Mouse (Mus musculus) G1E (cell line): Measurements from ENCODE around the gene Trp53bp1. TPM values are rescaled to one million over a fixed set of nuclear protein-coding genes. Genes with fewer than 3 reads are reported as not detected.

Experiments
- ATAC-seq: 2 replicates; pipeline ENCODE4 v1.8.0; 2016; ENCODE audit warnings: mild to moderate bottlenecking; ENCODE audit not compliant: insufficient number of reproducible peaks, poor library complexity, low FRiP score, severe bottlenecking; ENCODE audit errors: extremely low read depth
- DNase-seq: peaks from one replicate; pipeline ENCODE4 v3.0.0; 2012; ENCODE audit warnings: low spot score
- H3K27me3 ChIP-seq: 2 replicates; pipeline ENCODE4 v1.6.1; 2012; ENCODE audit warnings: mild to moderate bottlenecking, low read length, inconsistent platforms; ENCODE audit not compliant: insufficient read depth
- H3K36me3 ChIP-seq: replicated peaks from 2 replicates; pipeline ENCODE3; 2012; ENCODE audit warnings: mild to moderate bottlenecking, inconsistent platforms
- H3K4me1 ChIP-seq: 2 replicates; pipeline ENCODE4 v1.6.1; 2012; ENCODE audit warnings: low read depth, low read length, inconsistent platforms, mixed read lengths; ENCODE audit not compliant: insufficient read depth
- H3K4me3 ChIP-seq: 2 replicates; pipeline ENCODE4 v1.5.1; 2012; ENCODE audit warnings: low read depth, mild to moderate bottlenecking, inconsistent platforms, low read length, moderate library complexity, mixed read lengths
- H3K9me3 ChIP-seq: replicated peaks from 2 replicates; pipeline ENCODE4 v1.6.1; 2012; ENCODE audit warnings: inconsistent platforms
- CTCF ChIP-seq: IDR thresholded peaks from 2 replicates; pipeline ENCODE4 v1.5.1; 2012; ENCODE audit warnings: low read depth, low read length, inconsistent platforms, mixed read lengths
- GATA1 ChIP-seq: IDR thresholded peaks from 2 replicates; pipeline ENCODE4 v1.6.1; 2012; ENCODE audit warnings: borderline replicate concordance, low read length, inconsistent platforms, mixed read lengths
- GATA2 ChIP-seq: IDR thresholded peaks from 2 replicates; pipeline ENCODE4 v1.6.1; 2012; ENCODE audit warnings: low read depth, low read length, inconsistent platforms, borderline replicate concordance
- POLR2AphosphoS5 ChIP-seq: IDR thresholded peaks from 2 replicates; pipeline ENCODE4 v1.6.1; 2012; ENCODE audit warnings: low read depth, low read length, inconsistent platforms; ENCODE audit not compliant: insufficient replicate concordance
- TAL1 ChIP-seq: conservative IDR thresholded peaks from 2 replicates; pipeline ENCODE4 v1.6.1; 2012; ENCODE audit warnings: low read depth, low read length, inconsistent platforms, mixed read lengths
- polyA plus RNA-seq: library from polyadenylated mRNA; stranded (reverse); fragments of >175 nt; gene quantifications from 2 replicates; pipeline ENCODE4 v1.2.3, GENCODE M21; 2012
- total RNA-seq, 2 experiments: library from RNA; stranded (forward) in 1 of 2; stranded (reverse) in 1 of 2; fragments of 200-1000 nt in 1 of 2; fragments of >200 nt in 1 of 2; fragmentation: Nextera tagmentation in 1 of 2; gene quantifications; 2 replicates each; pipeline ENCODE4 v1.2.3; 2014 to 2017

The Trp53bp1 gene
- total and polyA plus RNA-seq, 3 experiments = 20.1 to 41.1 (median 25.9) TPM

DNA sequence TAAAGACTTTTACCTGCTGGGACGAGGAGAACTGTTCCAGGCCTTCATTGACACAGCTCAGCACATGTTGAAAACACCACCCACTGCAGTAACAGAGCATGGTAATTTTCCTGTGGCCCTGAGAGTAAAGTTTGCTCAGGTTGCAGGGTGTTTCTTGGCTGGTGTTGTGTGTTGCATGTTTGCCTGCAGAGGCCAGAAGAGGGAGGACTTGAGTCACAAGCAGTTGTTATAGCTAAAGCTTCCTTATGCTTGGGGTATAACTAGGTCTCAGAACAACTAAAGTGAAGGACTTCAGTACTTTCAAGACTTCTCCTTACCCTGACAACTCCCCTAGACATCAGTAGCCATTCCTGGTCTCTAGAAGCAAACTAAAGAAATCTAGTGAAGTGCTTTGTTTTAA, 82.7 kb downstream of the Trp53bp1 start:
- H3K4me3 ChIP-seq = no peak overlapping the region

DNA sequence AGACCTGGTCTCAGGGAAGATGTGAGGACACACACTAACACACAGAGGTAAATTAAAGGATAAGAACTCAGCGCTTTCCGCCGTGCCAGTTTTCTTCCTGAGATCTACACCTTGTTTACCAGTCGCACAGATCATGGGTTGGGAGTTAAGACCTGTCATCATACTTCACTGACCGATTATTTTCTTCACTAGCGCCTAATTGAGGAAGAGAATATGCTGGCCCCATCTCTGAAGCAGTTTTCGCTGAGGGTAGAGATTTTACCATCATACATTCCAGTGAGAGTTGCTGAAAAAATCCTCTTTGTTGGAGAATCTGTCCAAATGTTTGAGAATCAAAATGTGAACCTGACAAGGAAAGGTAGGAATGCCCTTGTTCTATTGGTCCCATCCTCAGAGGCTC, 87.1 kb downstream of the Trp53bp1 start:
- H3K9me3 ChIP-seq = no peaks in the 10 kb centered on the region
- H3K4me1 ChIP-seq = no peaks in the 10 kb centered on the region
- TF ChIP-seq GATA1 (no peak), GATA2 (no peak), TAL1 (no peak), POLR2AphosphoS5 (no peak), CTCF (no peak)
- H3K27me3 ChIP-seq = no peaks in the 10 kb centered on the region
- DNase-seq (no peak), ATAC-seq (no peak)
- H3K36me3 ChIP-seq = peaks cover 79% of the 10 kb centered on the region
- no peak overlapping the region for H3K4me3 ChIP-seq

More for the DNA sequence above, 82.7 kb downstream of the Trp53bp1 start:
- Histone ChIP-seq H3K4me1 (no peaks in the 10 kb centered on the region), H3K36me3 (peaks cover 92% of the 10 kb centered on the region), H3K9me3 (no peaks in the 10 kb centered on the region), H3K27me3 (no peaks in the 10 kb centered on the region)
- TF ChIP-seq CTCF = no peak
- TF ChIP-seq GATA2 = no peak
- TF ChIP-seq POLR2AphosphoS5 = no peak
- no peak for TF ChIP-seq TAL1
- TF ChIP-seq GATA1 = no peak
- DNase-seq = no peak
- no peak for ATAC-seq

DNA sequence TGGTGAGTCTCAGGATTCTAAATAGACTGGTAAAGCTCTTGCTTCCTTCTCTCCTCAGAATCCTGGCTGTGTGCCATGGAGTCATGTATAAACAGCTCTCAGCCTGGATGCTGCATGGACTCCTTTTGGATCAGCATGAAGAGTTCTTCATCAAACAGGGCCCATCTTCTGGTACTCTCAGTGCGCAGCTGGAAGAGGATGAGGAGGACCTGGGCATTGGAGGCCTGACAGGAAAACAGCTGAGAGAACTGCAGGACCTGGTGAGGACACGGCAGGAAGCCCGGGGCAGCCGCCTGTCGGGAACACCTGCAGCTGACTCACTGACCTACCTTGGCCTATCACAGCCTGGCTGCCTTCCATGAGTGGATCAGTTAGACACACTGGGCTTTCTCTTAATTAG, 87.8 kb downstream of the Trp53bp1 start:
- DNase-seq (no peak), ATAC-seq (no peak)
- Histone ChIP-seq H3K9me3 (no peaks in the 10 kb centered on the region), H3K4me3 (no peak overlapping the region), H3K4me1 (peaks cover 2% of the 10 kb centered on the region; the same call in 1 of the 2 replicates), H3K27me3 (no peaks in the 10 kb centered on the region), H3K36me3 (peaks cover 78% of the 10 kb centered on the region)
- TF ChIP-seq POLR2AphosphoS5 = no peak
- no peak for TF ChIP-seq TAL1
- no peak for TF ChIP-seq CTCF
- TF ChIP-seq GATA1 = no peak
- TF ChIP-seq GATA2 = no peak

DNA sequence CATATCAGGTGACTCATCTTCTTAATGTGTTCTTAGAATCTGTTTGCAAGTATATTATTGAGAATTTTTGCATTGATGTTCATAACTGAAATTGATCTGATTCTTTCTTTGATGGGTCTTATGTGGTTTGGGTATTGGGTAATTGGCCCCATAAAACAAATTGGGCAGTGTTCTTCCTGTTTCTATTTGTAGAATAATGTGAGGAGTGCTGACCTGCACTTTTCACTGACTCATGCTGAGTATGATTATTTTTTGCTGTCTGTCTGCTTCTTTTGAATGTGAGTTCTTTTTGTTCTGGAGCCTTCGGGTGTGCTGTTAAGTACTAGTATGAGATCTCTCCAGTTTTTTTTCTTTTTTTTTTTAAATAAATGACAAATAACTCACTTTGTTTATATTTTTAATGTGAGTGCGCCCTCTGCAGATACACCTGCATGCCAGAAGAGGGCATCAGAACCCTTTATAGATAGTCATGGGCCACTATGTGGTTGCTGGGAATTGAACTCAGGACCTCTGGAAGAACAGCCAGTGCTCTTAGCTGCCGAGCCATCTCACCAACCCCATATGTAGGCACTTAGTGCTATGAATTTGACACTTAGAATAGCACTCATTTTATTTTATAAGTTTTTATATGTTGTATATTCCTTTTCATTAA, 92.3 kb downstream of the Trp53bp1 start:
- TF ChIP-seq TAL1 (no peak), CTCF (no peak), POLR2AphosphoS5 (no peak), GATA1 (no peak), GATA2 (no peak)

DNA sequence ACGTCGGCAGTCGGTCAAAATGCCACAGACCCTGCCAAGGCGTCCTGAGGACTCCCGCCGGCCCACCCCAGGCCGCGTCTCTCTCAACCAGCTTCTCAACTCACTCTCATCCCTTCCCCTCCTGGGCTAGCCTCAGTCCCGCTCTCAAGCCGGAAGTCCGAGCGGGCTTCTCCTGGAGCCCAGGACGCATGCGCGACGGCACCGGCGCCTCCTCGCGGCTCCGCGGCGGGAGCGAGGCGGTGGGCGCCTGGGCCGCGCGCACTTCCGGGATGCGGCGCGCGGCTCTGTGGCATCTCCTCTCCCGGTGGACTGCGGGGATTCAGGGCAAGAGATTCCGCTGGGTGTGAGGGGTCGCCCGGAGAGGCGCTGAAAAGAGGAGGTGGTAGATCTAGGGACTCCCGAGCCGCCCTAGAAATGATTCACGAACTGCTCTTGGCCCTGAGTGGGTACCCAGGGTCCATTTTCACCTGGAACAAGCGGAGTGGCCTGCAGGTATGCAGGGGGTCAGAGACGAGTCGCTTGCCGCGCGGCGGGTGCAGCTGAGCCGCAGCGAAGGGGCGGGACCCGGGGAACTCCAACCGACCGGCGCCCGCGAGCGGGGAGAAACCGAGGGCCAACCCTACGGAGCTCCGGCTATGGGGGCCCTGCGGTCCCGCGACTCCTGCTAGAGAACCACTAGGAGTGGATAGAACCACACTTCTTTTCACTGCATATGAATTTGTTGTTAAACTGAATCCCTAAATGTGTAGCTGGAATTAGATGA, 100.0 kb downstream of the Trp53bp1 start, which contains the start of gene Zscan29:
TSS of gene Zscan29 (minus strand) at position 146 of the 763 bp plus-strand sequence.
- ATAC-seq (peak; percentile 72), DNase-seq (peak; percentile 98)
- H3K27me3 ChIP-seq = no peaks in the 10 kb centered on the region
- TF ChIP-seq CTCF (no peak), GATA2 (no peak), POLR2AphosphoS5 (no peak), TAL1 (no peak), GATA1 (no peak)
- H3K36me3 ChIP-seq = peaks cover 55% of the 10 kb centered on the region
- H3K9me3 ChIP-seq = no peaks in the 10 kb centered on the region
- H3K4me3 ChIP-seq = peak within 1 kb of the TSS; percentile 85
- H3K4me1 ChIP-seq = peaks cover 33% of the 10 kb centered on the region

More for the DNA sequence above, 92.3 kb downstream of the Trp53bp1 start:
- no peak overlapping the region for H3K4me3 ChIP-seq
- no peaks in the 10 kb centered on the region for H3K27me3 ChIP-seq
- DNase-seq = no peak
- H3K36me3 ChIP-seq = peaks cover 82% of the 10 kb centered on the region
- peak; percentile 15; the same call in 1 of the 2 replicates for ATAC-seq
- H3K9me3 ChIP-seq = no peaks in the 10 kb centered on the region
- H3K4me1 ChIP-seq = peaks cover 5% of the 10 kb centered on the region

GRCm38 (mm10) chr2:121170481-121170971, 100.7 kb downstream of the Trp53bp1 start, which contains the start of gene Tubgcp4:
Gene Tubgcp4 (plus strand): TSS chr2:121170654.
- peak; percentile 37 for DNase-seq
- peaks cover 33% of the 10 kb centered on the region for H3K4me1 ChIP-seq
- no peaks in the 10 kb centered on the region for H3K27me3 ChIP-seq
- peak within 1 kb of the TSS; percentile 85 for H3K4me3 ChIP-seq
- TF ChIP-seq TAL1 (no peak), GATA2 (no peak), GATA1 (no peak), CTCF (no peak), POLR2AphosphoS5 (no peak)
- H3K36me3 ChIP-seq = peaks cover 53% of the 10 kb centered on the region
- ATAC-seq = no peak
- no peaks in the 10 kb centered on the region for H3K9me3 ChIP-seq
